Mouse (Mus musculus): ENCODE results near the gene Mvb12b. TPM values are rescaled to one million over a fixed set of nuclear protein-coding genes. Genes with fewer than 3 reads are reported as not detected.

Gene Mvb12b
- total and polyA plus RNA-seq, 3 experiments, result 22.8 to 23.3 TPM; not detected in 1

GRCm38 (mm10) chr2:33717378-33717777 is 170.4 kb downstream of the Mvb12b start:
- no peaks in the 10 kb centered on the region for H3K79me2 ChIP-seq (ENCODE audit: control insufficient read depth, insufficient read depth, low read length, poor library complexity)
- peaks cover 0 to 5% of the 10 kb centered on the region in 2 experiments; a peak in 2 of 4 replicates for H3K36me3 ChIP-seq (ENCODE audit: control insufficient read depth in 1 of 2, insufficient read depth in 2 of 2, low read length in 2 of 2)
- 0 out of 4 replicates have a peak overlapping the region, but pooled peaks of 1 of the 2 experiments have one; percentile 7 for H3K4me3 ChIP-seq (ENCODE audit: control insufficient read depth in 1 of 2, insufficient read depth in 1 of 2, low read depth in 2 of 2, low read length in 2 of 2)
- H3K9me3 ChIP-seq (replicated peaks; ENCODE audit: insufficient read depth, low read length), result no peaks in the 10 kb centered on the region
- no peaks in the 10 kb centered on the region; a peak in 2 of 4 replicates for H3K4me1 ChIP-seq (ENCODE audit: control insufficient read depth in 1 of 2, insufficient read depth in 2 of 2, low read length in 2 of 2)
- H3K27ac ChIP-seq (ENCODE audit: control insufficient read depth, low read depth, low read length), result no peak overlapping the region
- no peak overlapping the region for H3K9ac ChIP-seq (ENCODE audit: control insufficient read depth, low read depth, low read length, poor library complexity, severe bottlenecking)
- peak; percentile 6 for DNase-seq (ENCODE audit: low read depth, low spot score)
- TF ChIP-seq GATA1 (IDR thresholded peaks at IDR 0.05; ENCODE audit: low read depth, low read length) (0 out of 2 replicates have a peak, but pooled peaks have one; percentile 31), ZNF384 (IDR thresholded peaks at IDR 0.05; ENCODE audit: low read depth, low read length) (peak; percentile 51), USF2 (IDR thresholded peaks at IDR 0.05; ENCODE audit: borderline replicate concordance in 1 of 2, insufficient read depth in 1 of 2, low read depth in 1 of 2, low read length in 2 of 2) (no peak)
- peaks cover 5 to 14% of the 10 kb centered on the region in 2 experiments for H3K27me3 ChIP-seq (ENCODE audit: control insufficient read depth in 1 of 2, insufficient read depth in 2 of 2, low read length in 2 of 2)

GRCm38 (mm10) chr2:33716878-33717277 is 170.9 kb downstream of the Mvb12b start:
- Histone ChIP-seq H3K79me2 (ENCODE audit: control insufficient read depth, insufficient read depth, low read length, poor library complexity) (no peaks in the 10 kb centered on the region), H3K27me3 (ENCODE audit: control insufficient read depth in 1 of 2, insufficient read depth in 2 of 2, low read length in 2 of 2) (peaks cover 5 to 14% of the 10 kb centered on the region in 2 experiments), H3K4me1 (ENCODE audit: control insufficient read depth in 1 of 2, insufficient read depth in 2 of 2, low read length in 2 of 2) (no peaks in the 10 kb centered on the region; a peak in 2 of 4 replicates), H3K36me3 (ENCODE audit: control insufficient read depth in 1 of 2, insufficient read depth in 2 of 2, low read length in 2 of 2) (peaks cover 0 to 5% of the 10 kb centered on the region in 2 experiments; a peak in 2 of 4 replicates), H3K27ac (ENCODE audit: control insufficient read depth, low read depth, low read length) (no peak overlapping the region), H3K9ac (ENCODE audit: control insufficient read depth, low read depth, low read length, poor library complexity, severe bottlenecking) (no peak overlapping the region), H3K9me3 (replicated peaks; ENCODE audit: insufficient read depth, low read length) (no peaks in the 10 kb centered on the region), H3K4me3 (ENCODE audit: control insufficient read depth in 1 of 2, insufficient read depth in 1 of 2, low read depth in 2 of 2, low read length in 2 of 2) (no peak overlapping the region)
- TF ChIP-seq RCOR1 (IDR thresholded peaks at IDR 0.05; ENCODE audit: low read depth, low read length) (no peak), ZNF384 (IDR thresholded peaks at IDR 0.05; ENCODE audit: low read depth, low read length) (no peak), MYB (IDR thresholded peaks at IDR 0.05; ENCODE audit: low read depth, low read length) (no peak), POLR2AphosphoS2 (IDR thresholded peaks at IDR 0.05; ENCODE audit: low read length) (no peak), UBTF (IDR thresholded peaks at IDR 0.05; ENCODE audit: borderline replicate concordance, insufficient read depth, low read depth, low read length) (no peak), POLR2A (IDR thresholded peaks at IDR 0.05; ENCODE audit: control insufficient read depth in 1 of 2, insufficient read depth in 1 of 2, low read depth in 1 of 2, low read length in 2 of 2, poor library complexity in 1 of 2) (no peak), ZKSCAN1 (IDR thresholded peaks at IDR 0.05; ENCODE audit: low read depth, low read length) (no peak), E2F4 (IDR thresholded peaks at IDR 0.05; ENCODE audit: borderline replicate concordance, low read depth, low read length) (no peak), RAD21 (IDR thresholded peaks at IDR 0.05; ENCODE audit: low read depth, low read length) (no peak), USF2 (IDR thresholded peaks at IDR 0.05; ENCODE audit: borderline replicate concordance in 1 of 2, insufficient read depth in 1 of 2, low read depth in 1 of 2, low read length in 2 of 2) (no peak), ZMIZ1 (IDR thresholded peaks at IDR 0.05; ENCODE audit: low read depth, low read length) (no peak), CHD1 (IDR thresholded peaks at IDR 0.05; ENCODE audit: low read depth, low read length) (no peak), ELF1 (IDR thresholded peaks at IDR 0.05; ENCODE audit: low read depth, low read length) (no peak)
- no peak for DNase-seq (ENCODE audit: low read depth, low spot score)

All from MEL (cell line).